Mouse (Mus musculus): ENCODE measurements at regions not wholly inside any gene's neighbourhood (a gene's known extent, or its start where the extent isn't known, plus 50 kb on each side); places are given as distances from the start of the nearest gene placed in this dataset.
"Not testable (repeated sequence)": the region's sequence is repeated elsewhere in the genome, so short reads cannot be mapped to it uniquely, and the experiment has no call there.

GRCm38 (mm10) chr16:55515228-55515696 is 217.5 kb upstream of the Zpld1 start:
- no peak for DNase-seq

GRCm38 (mm10) chr16:55514448-55515200 is 216.8 kb upstream of the Zpld1 start:
- no peak for DNase-seq

GRCm38 (mm10) chr16:55504796-55505413 is 207.1 kb upstream of the Zpld1 start:
- DNase-seq, result no peak

- no peak for DNase-seq
Measured at GRCm38 (mm10) chr16:55504274-55504673, 206.5 kb upstream of the Zpld1 start.

GRCm38 (mm10) chr16:55503273-55503672 is 205.5 kb upstream of the Zpld1 start:
- DNase-seq, result no peak

- not testable (repeated sequence) for DNase-seq
Measured at GRCm38 (mm10) chr16:55499831-55500230, 202.0 kb upstream of the Zpld1 start.

GRCm38 (mm10) chr16:55495051-55495450 is 197.3 kb upstream of the Zpld1 start:
- no peak for DNase-seq

GRCm38 (mm10) chr16:55494162-55494561 is 196.4 kb upstream of the Zpld1 start:
- DNase-seq, result no peak

- DNase-seq, result no peak
Measured at GRCm38 (mm10) chr16:55492111-55492510, 194.3 kb upstream of the Zpld1 start.

GRCm38 (mm10) chr16:55484391-55484790 is 186.6 kb upstream of the Zpld1 start:
- DNase-seq, result no peak

- no peak for DNase-seq
Measured at GRCm38 (mm10) chr16:55480745-55481144, 183.0 kb upstream of the Zpld1 start.

- DNase-seq, result no peak
Measured at GRCm38 (mm10) chr16:55480304-55480703, 182.5 kb upstream of the Zpld1 start.

GRCm38 (mm10) chr16:55476544-55477208 is 178.9 kb upstream of the Zpld1 start:
- DNase-seq, result peak; percentile 37

GRCm38 (mm10) chr16:55474950-55475525 is 177.3 kb upstream of the Zpld1 start:
- no peak for DNase-seq

GRCm38 (mm10) chr16:55471396-55471795 is 173.6 kb upstream of the Zpld1 start:
- DNase-seq, result no peak

GRCm38 (mm10) chr16:55470721-55471120 is 172.9 kb upstream of the Zpld1 start:
- DNase-seq, result no peak

- no peak for DNase-seq
Measured at GRCm38 (mm10) chr16:55469703-55470102, 171.9 kb upstream of the Zpld1 start.

GRCm38 (mm10) chr16:55468833-55469458 is 171.2 kb upstream of the Zpld1 start:
- DNase-seq, result peak; percentile 33

- no peak for DNase-seq
Measured at GRCm38 (mm10) chr16:55460519-55460918, 162.7 kb upstream of the Zpld1 start.

- no peak for DNase-seq
Measured at GRCm38 (mm10) chr16:55447581-55447980, 149.8 kb upstream of the Zpld1 start.

- no peak for DNase-seq
Measured at GRCm38 (mm10) chr16:55442821-55443581, 145.2 kb upstream of the Zpld1 start.

Data from cerebellum, adult 8-10 months (tissue).